Mouse (Mus musculus) liver, embryonic 13.5 days (tissue): ENCODE data around the gene Actn2. TPM values are rescaled to one million over a fixed set of nuclear protein-coding genes. Genes with fewer than 3 reads are reported as not detected.

Source experiments
- ATAC-seq: fragments of 200-750 bp; cut with Nextera tagmentation; 2 replicates; pipeline ENCODE4 v1.8.0; 2017; ENCODE audit warnings: low read depth, mild to moderate bottlenecking, moderate number of reproducible peaks, moderate library complexity
- DNase-seq: peaks from one replicate; pipeline ENCODE4 v3.0.0; 2022
- H3K27ac ChIP-seq: fragments of 300-500 bp; sonication (generic); 2 replicates; pipeline ENCODE4 v1.5.1; 2015; ENCODE audit warnings: moderate library complexity, mild to moderate bottlenecking, inconsistent platforms
- H3K27me3 ChIP-seq: fragments of 300-500 bp; sonication (generic); 2 replicates; pipeline ENCODE4 v1.6.1; 2015; ENCODE audit warnings: mild to moderate bottlenecking, inconsistent platforms
- H3K36me3 ChIP-seq: fragments of 300-500 bp; sonication (generic); 2 replicates; pipeline ENCODE4 v1.6.1; 2015; ENCODE audit warnings: mild to moderate bottlenecking, inconsistent platforms
- H3K4me1 ChIP-seq: fragments of 300-500 bp; sonication (generic); replicated peaks from 2 replicates; pipeline ENCODE4 v1.6.1; 2015; ENCODE audit warnings: inconsistent platforms
- H3K4me2 ChIP-seq: fragments of 300-500 bp; sonication (generic); 2 replicates; pipeline ENCODE4 v1.6.1; 2015; ENCODE audit warnings: inconsistent platforms, mild to moderate bottlenecking, moderate library complexity
- H3K4me3 ChIP-seq: fragments of 300-500 bp; sonication (generic); replicated peaks from 2 replicates; pipeline ENCODE4 v1.5.1; 2015; ENCODE audit warnings: mild to moderate bottlenecking, inconsistent platforms
- H3K9ac ChIP-seq: fragments of 300-500 bp; sonication (generic); 2 replicates; pipeline ENCODE4 v1.6.1; 2015; ENCODE audit warnings: mild to moderate bottlenecking, inconsistent platforms
- H3K9me3 ChIP-seq: fragments of 300-500 bp; sonication (generic); replicated peaks from 2 replicates; pipeline ENCODE4 v1.6.1; 2016; ENCODE audit warnings: inconsistent platforms
- WGBS: fragments of 180-500 bp; shearing (Covaris S2); methylation state at CpG from one replicate; pipeline ENCODE4 v1.1.7; 2015; ENCODE audit not compliant: insufficient replicate concordance; 5-methylcytosine and 5-hydroxymethylcytosine counted together
- polyA plus RNA-seq: library from polyadenylated mRNA; unstranded; fragments of >200 nt; fragmentation: Nextera tagmentation; extraction: Ambion mirVana; gene quantifications from 2 replicates; pipeline ENCODE4 v1.2.1, GENCODE M21; 2015

Gene Actn2
- polyA plus RNA-seq, 1 experiment from 2014 or later: 5.0 TPM

- WGBS: 11% methylated on average over 10 of the region's 10 CpGs
Observed at GRCm38 (mm10) chr13:12256871-12257390, 83.6 kb downstream of the Actn2 start.

GRCm38 (mm10) chr13:12255911-12256705, 84.5 kb downstream of the Actn2 start:
- Histone ChIP-seq H3K36me3 (peaks cover 17% of the 10 kb centered on the region), H3K4me3 (peak overlapping the region; percentile 90), H3K27me3 (no peaks in the 10 kb centered on the region), H3K9me3 (peaks cover 10% of the 10 kb centered on the region; the same call in 1 of the 2 replicates), H3K4me1 (peaks cover 49% of the 10 kb centered on the region), H3K9ac (peak overlapping the region; percentile 93), H3K27ac (no peak overlapping the region), H3K4me2 (peak overlapping the region; percentile 77)
- WGBS: 49% methylated on average over 3 of the region's 3 CpGs
- no peak for DNase-seq
- no peak for ATAC-seq

More at GRCm38 (mm10) chr13:12256871-12257390, 83.6 kb downstream of the Actn2 start:
- Histone ChIP-seq H3K27me3 (no peaks in the 10 kb centered on the region), H3K4me3 (peak overlapping the region; percentile 90), H3K36me3 (peaks cover 14% of the 10 kb centered on the region), H3K9me3 (peaks cover 10% of the 10 kb centered on the region; the same call in 1 of the 2 replicates), H3K4me1 (peaks cover 44% of the 10 kb centered on the region), H3K9ac (peak overlapping the region; percentile 93), H3K27ac (peak overlapping the region; percentile 88), H3K4me2 (peak overlapping the region; percentile 77)
- ATAC-seq (no peak), DNase-seq (no peak)

GRCm38 (mm10) chr13:12250496-12250895, 90.1 kb downstream of the Actn2 start:
- 44% methylated on average over 3 of the region's 3 CpGs for WGBS
- ATAC-seq: peak; percentile 74

GRCm38 (mm10) chr13:12249195-12249898, 91.2 kb downstream of the Actn2 start:
- Histone ChIP-seq H3K4me1 (peaks cover 22% of the 10 kb centered on the region), H3K27ac (no peak overlapping the region), H3K4me2 (no peak overlapping the region), H3K9me3 (no peaks in the 10 kb centered on the region), H3K9ac (no peak overlapping the region), H3K27me3 (no peaks in the 10 kb centered on the region), H3K4me3 (no peak overlapping the region), H3K36me3 (peaks cover 72% of the 10 kb centered on the region)
- WGBS: 78% methylated on average over 8 of the region's 8 CpGs
- DNase-seq (no peak), ATAC-seq (no peak; the same call in 1 of the 2 replicates)

More at GRCm38 (mm10) chr13:12250496-12250895, 90.1 kb downstream of the Actn2 start:
- H3K27me3 ChIP-seq: no peaks in the 10 kb centered on the region
- peaks cover 33% of the 10 kb centered on the region for H3K4me1 ChIP-seq
- H3K9ac ChIP-seq: no peak overlapping the region
- H3K9me3 ChIP-seq: no peaks in the 10 kb centered on the region
- no peak overlapping the region for H3K4me2 ChIP-seq
- no peak overlapping the region for H3K27ac ChIP-seq
- H3K4me3 ChIP-seq: no peak overlapping the region
- peaks cover 65% of the 10 kb centered on the region for H3K36me3 ChIP-seq
- DNase-seq: no peak

- 78% methylated on average over 2 of the region's 2 CpGs for WGBS
- H3K4me1 ChIP-seq: peaks cover 15% of the 10 kb centered on the region
- no peaks in the 10 kb centered on the region for H3K9me3 ChIP-seq
- no peaks in the 10 kb centered on the region for H3K27me3 ChIP-seq
- peaks cover 86% of the 10 kb centered on the region for H3K36me3 ChIP-seq
- H3K27ac ChIP-seq: no peak overlapping the region
- DNase-seq (no peak), ATAC-seq (no peak)
- H3K4me2 ChIP-seq: no peak overlapping the region
- no peak overlapping the region for H3K4me3 ChIP-seq
- H3K9ac ChIP-seq: no peak overlapping the region
Observed at GRCm38 (mm10) chr13:12245938-12246337, 94.6 kb downstream of the Actn2 start.

GRCm38 (mm10) chr13:12243991-12244390, 96.6 kb downstream of the Actn2 start:
- Histone ChIP-seq H3K9ac (no peak overlapping the region), H3K27me3 (no peaks in the 10 kb centered on the region), H3K4me3 (no peak overlapping the region), H3K9me3 (no peaks in the 10 kb centered on the region), H3K4me1 (no peaks in the 10 kb centered on the region), H3K36me3 (peaks cover 80% of the 10 kb centered on the region), H3K27ac (no peak overlapping the region), H3K4me2 (no peak overlapping the region)
- no peak for DNase-seq
- WGBS: 89% methylated on average over 4 of the region's 4 CpGs
- ATAC-seq: no peak

GRCm38 (mm10) chr13:12232141-12232540, 108.4 kb downstream of the Actn2 start:
- Histone ChIP-seq H3K27me3 (no peaks in the 10 kb centered on the region), H3K4me2 (no peak overlapping the region), H3K4me1 (no peaks in the 10 kb centered on the region), H3K27ac (no peak overlapping the region), H3K9me3 (no peaks in the 10 kb centered on the region), H3K4me3 (no peak overlapping the region), H3K9ac (no peak overlapping the region), H3K36me3 (peaks cover 84% of the 10 kb centered on the region)
- DNase-seq: no peak
- WGBS: 76% methylated on average over 4 of the region's 4 CpGs
- ATAC-seq: no peak

GRCm38 (mm10) chr13:12228248-12228647, 112.3 kb downstream of the Actn2 start:
- no peak overlapping the region for H3K4me2 ChIP-seq

GRCm38 (mm10) chr13:12227606-12228005, 113.0 kb downstream of the Actn2 start:
- 70% methylated on average over 5 of the region's 5 CpGs for WGBS
- no peaks in the 10 kb centered on the region for H3K9me3 ChIP-seq
- ATAC-seq: no peak
- no peak for DNase-seq
- no peaks in the 10 kb centered on the region for H3K27me3 ChIP-seq
- no peak overlapping the region for H3K4me3 ChIP-seq
- no peak overlapping the region for H3K27ac ChIP-seq
- H3K4me2 ChIP-seq: no peak overlapping the region
- no peaks in the 10 kb centered on the region for H3K4me1 ChIP-seq
- no peak overlapping the region for H3K9ac ChIP-seq
- H3K36me3 ChIP-seq: peaks cover 79% of the 10 kb centered on the region

More at GRCm38 (mm10) chr13:12228248-12228647, 112.3 kb downstream of the Actn2 start:
- Histone ChIP-seq H3K27ac (no peak overlapping the region), H3K4me1 (no peaks in the 10 kb centered on the region), H3K27me3 (no peaks in the 10 kb centered on the region), H3K9ac (no peak overlapping the region), H3K36me3 (peaks cover 83% of the 10 kb centered on the region), H3K9me3 (no peaks in the 10 kb centered on the region), H3K4me3 (no peak overlapping the region)
- DNase-seq (no peak), ATAC-seq (no peak)
- WGBS: 87% methylated on average over 4 of the region's 4 CpGs
